Mouse (Mus musculus) liver, embryonic 12.5 days (tissue): ENCODE data around the gene Gse1. TPM values are rescaled to one million over a fixed set of nuclear protein-coding genes. Genes with fewer than 3 reads are reported as not detected.

Source experiments
- ATAC-seq: fragments of 200-750 bp; cut with Nextera tagmentation; 2 replicates; pipeline ENCODE4 v1.8.0; 2017; ENCODE audit warnings: moderate number of reproducible peaks, mild to moderate bottlenecking, moderate library complexity
- H3K27ac ChIP-seq: fragments of 300-500 bp; sonication (generic); 2 replicates; pipeline ENCODE4 v1.5.1; 2016; ENCODE audit warnings: mild to moderate bottlenecking
- H3K27me3 ChIP-seq: fragments of 300-500 bp; sonication (generic); replicated peaks from 2 replicates; pipeline ENCODE4 v1.6.1; 2016; ENCODE audit warnings: mild to moderate bottlenecking, moderate library complexity
- H3K36me3 ChIP-seq: fragments of 300-500 bp; sonication (generic); 2 replicates; pipeline ENCODE4 v1.6.1; 2016; ENCODE audit warnings: mild to moderate bottlenecking, moderate library complexity
- H3K4me1 ChIP-seq: fragments of 300-500 bp; sonication (generic); 2 replicates; pipeline ENCODE4 v1.6.1; 2016
- H3K4me2 ChIP-seq: fragments of 300-500 bp; sonication (generic); 2 replicates; pipeline ENCODE4 v1.6.1; 2016; ENCODE audit warnings: mild to moderate bottlenecking, moderate library complexity
- H3K4me3 ChIP-seq: fragments of 300-500 bp; sonication (generic); 2 replicates; pipeline ENCODE4 v1.5.1; 2016; ENCODE audit warnings: mild to moderate bottlenecking, moderate library complexity
- H3K9ac ChIP-seq: fragments of 300-500 bp; sonication (generic); 2 replicates; pipeline ENCODE4 v1.6.1; 2016; ENCODE audit warnings: mild to moderate bottlenecking, moderate library complexity
- H3K9me3 ChIP-seq: fragments of 300-500 bp; sonication (generic); replicated peaks from 2 replicates; pipeline ENCODE4 v1.6.1; 2016; ENCODE audit warnings: mild to moderate bottlenecking, moderate library complexity
- WGBS: fragments of 180-500 bp; shearing (Covaris S2); methylation state at CpG from one replicate; pipeline ENCODE4 v1.1.7; 2016; ENCODE audit not compliant: insufficient replicate concordance; 5-methylcytosine and 5-hydroxymethylcytosine counted together
- polyA plus RNA-seq: library from polyadenylated mRNA; unstranded; fragments of >200 nt; fragmentation: Nextera tagmentation; extraction: Ambion mirVana; gene quantifications from 2 replicates; pipeline ENCODE4 v1.2.1, GENCODE M21; 2016

Gse1 gene
- polyA plus RNA-seq, 1 experiment from 2014 or later, result 15.9 TPM

DNA sequence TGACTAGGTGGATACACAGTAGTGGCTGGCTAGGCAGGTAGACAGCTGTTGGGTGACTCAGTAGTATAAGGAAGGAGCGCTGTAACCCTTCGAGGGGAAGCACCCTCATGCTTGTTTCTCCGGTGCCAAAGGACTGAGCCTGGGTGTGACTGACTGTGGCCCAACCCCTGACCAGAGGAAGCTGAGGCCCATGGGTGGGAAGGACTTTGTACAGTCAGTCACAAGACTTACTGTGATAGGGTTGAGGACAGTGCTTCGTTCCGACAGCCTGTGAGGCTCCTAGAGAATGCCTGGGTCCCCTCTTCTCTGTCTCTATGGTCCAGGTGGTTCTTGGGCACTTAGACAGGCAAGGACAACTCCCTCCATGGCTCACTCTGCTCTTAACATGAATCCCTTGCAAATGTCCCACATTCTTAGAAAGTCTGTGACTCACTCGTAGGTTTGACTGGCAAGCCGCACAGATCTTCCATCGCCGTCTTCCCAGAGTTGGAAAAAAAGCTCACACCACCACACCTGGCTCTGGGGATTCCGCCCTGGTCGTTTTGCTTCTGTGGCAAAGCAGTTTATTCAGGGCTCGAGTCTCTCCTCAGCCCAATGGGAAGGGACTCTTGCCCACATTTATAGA is 177.9 kb downstream of the Gse1 start:
- Histone ChIP-seq H3K4me1 (peaks cover 93% of the 10 kb centered on the region), H3K9ac (peak overlapping the region; percentile 5; the same call in 1 of the 2 replicates), H3K4me2 (no peak overlapping the region), H3K4me3 (no peak overlapping the region), H3K36me3 (no peaks in the 10 kb centered on the region), H3K9me3 (no peaks in the 10 kb centered on the region), H3K27ac (no peak overlapping the region), H3K27me3 (peaks cover 27% of the 10 kb centered on the region)
- WGBS, result 63% methylated on average over 12 of the region's 12 CpGs
- ATAC-seq, result no peak

DNA sequence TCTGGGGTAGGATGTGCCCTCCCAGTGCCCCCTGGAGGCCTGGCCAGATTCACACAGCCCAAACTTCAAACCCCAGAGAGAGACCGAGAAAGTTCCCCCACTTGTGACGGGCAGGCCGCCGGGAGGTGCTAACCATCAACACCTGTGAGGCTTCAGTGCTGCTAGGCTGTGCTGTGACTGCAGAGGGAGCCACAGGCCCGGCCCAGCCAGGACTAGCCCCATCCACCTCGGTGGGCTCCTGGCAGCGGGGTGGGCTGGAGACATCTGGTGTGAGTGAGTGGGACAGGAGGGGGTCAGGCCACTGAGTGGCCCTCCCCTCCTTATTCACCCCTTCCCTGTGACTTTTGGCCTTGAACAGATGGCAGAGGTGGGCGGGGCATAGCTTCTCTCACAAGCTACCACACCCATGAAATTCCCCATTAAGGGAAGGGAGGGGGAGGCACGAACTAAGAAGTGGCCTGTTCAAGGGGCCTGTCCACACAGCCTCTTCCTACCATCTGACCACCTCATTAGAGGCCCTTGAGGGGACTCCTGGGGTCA is 179.5 kb downstream of the Gse1 start:
- peak; percentile 51 for ATAC-seq
- no peak overlapping the region for H3K9ac ChIP-seq
- peak overlapping the region; percentile 46 for H3K27ac ChIP-seq
- H3K4me2 ChIP-seq, result peak overlapping the region; percentile 38
- 11% methylated on average over 9 of the region's 9 CpGs for WGBS
- H3K4me1 ChIP-seq, result peaks cover 86% of the 10 kb centered on the region
- no peaks in the 10 kb centered on the region for H3K9me3 ChIP-seq
- H3K4me3 ChIP-seq, result no peak overlapping the region
- H3K27me3 ChIP-seq, result peaks cover 37% of the 10 kb centered on the region
- no peaks in the 10 kb centered on the region for H3K36me3 ChIP-seq

DNA sequence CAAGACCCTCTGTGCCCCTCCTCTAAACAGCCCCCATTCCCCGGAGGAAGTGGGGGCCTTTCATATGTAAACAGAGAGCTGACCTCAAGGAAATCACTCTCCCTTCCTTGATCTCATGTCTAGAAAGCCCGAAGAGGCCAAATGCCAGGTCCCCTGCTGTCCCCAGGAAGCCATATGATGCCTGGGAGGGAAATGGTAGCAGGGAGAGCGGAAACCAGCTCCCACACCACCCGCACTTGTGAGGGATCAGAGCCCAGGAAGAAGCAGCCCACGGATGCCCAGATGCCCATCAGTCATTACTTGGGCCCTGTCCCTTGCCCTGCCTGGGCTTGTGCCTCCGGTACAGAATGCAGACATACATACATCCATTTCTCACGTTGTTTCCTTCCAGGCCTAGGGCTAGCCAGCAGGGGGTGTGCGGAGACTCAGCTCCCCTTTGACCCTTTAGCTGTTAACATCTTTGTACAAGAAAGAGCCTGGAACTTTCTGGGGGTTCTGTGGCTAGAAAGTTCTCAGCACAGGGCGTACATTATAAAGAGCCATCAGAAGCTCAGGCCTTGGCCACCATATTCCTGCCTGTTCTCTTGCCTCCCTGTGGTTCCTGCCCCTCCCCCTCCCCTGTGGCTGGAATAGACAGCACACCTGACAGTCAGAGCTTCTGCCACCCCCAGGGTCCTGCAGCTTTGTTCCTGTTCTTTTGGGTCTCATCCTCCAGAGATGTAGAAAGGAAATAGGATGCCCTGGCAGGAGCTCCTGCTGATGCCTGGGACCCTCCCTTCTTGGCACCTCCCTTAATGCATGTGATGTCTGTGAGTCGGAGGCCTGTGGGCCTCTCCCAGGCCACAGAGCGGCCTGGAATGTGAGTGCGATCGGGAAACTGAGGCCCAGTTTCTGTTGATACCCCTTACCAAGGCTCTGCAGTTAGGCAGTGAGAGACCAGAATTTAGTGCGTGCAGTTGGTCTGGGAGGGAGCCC is 180.3 kb downstream of the Gse1 start:
- Histone ChIP-seq H3K4me1 (peaks cover 79% of the 10 kb centered on the region), H3K36me3 (no peaks in the 10 kb centered on the region), H3K27me3 (peaks cover 44% of the 10 kb centered on the region), H3K9ac (no peak overlapping the region), H3K27ac (peak overlapping the region; percentile 46), H3K4me2 (peak overlapping the region; percentile 38), H3K9me3 (no peaks in the 10 kb centered on the region), H3K4me3 (no peak overlapping the region)
- ATAC-seq, result no peak
- 51% methylated on average over 14 of the region's 14 CpGs for WGBS

DNA sequence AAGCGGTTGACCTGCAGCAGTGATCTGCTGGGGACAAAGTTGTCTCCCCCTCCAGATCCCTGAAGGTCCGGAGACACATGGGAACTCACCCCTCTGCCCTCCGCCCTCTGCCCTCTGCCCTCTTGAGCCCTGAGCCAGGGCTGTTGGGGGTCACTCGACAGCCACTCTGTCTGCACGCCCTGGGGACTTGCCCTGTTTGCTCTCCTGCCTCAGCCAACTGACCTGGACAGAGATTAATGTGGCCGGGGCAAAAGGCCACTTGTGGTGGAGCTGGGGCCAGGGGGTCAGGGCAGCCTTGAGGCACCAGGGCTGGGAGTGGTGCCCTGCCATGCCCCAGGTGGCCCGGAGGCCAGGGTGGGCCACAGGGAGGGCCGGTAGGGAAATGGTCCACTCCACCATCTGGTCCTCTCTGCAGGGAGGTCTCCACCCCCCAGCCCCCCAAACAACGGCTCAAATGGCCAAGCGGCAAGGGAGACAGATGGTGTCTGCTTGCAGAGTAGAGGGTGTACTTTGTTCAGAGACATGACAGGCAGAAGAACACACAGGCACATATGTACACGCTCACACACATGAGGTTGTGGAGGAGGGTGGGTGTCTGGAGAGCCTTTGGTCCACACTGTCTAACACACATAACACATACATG is 181.2 kb downstream of the Gse1 start:
- ATAC-seq, result peak; percentile 9; the same call in 1 of the 2 replicates
- H3K4me3 ChIP-seq, result no peak overlapping the region
- no peaks in the 10 kb centered on the region for H3K9me3 ChIP-seq
- peaks cover 69% of the 10 kb centered on the region for H3K4me1 ChIP-seq
- peak overlapping the region; percentile 4; the same call in 1 of the 2 replicates for H3K27ac ChIP-seq
- no peak overlapping the region for H3K4me2 ChIP-seq
- peaks cover 53% of the 10 kb centered on the region for H3K27me3 ChIP-seq
- H3K36me3 ChIP-seq, result no peaks in the 10 kb centered on the region
- H3K9ac ChIP-seq, result no peak overlapping the region
- 68% methylated on average over 11 of the region's 11 CpGs for WGBS

DNA sequence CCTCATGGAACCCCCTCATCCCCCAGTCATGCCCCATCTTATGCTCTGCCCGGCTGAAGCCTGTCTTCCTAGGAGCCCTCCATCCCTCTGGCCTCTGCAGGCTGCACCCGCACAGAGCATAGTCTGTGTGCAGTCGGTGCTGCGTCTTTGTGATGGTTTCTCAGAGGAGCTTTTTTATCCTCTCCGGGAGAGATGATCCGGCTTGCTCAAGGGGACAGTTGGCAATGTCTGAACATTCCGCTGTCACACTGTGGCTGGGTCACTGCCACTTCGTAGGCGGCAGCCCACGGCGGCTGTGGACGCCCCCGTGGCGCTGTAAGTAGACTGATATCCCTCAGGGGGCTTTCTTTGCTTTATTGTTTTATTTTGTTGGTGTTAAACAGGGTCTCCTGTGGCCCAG is 182.8 kb downstream of the Gse1 start:
- no peak for ATAC-seq

DNA sequence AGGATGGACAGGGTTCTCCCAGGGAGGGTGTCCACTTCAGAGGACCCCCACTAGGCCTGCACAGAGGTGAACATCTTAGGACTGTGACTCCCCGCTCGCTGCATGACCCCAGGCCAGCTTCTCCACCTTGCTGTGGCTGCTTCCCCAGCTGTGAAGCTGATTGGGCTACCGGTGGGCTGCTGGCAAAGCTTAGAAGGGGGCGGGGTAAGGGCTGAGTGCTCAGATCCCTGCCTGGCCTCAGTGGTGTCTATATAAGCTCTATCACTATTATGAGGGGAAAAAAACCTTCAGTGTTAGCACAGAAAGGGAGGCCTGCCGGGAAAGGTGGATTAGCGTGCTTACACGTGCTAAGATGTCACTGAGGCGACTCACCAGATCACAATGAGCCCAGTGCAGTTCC is 183.6 kb downstream of the Gse1 start:
- no peak overlapping the region for H3K9ac ChIP-seq
- H3K27ac ChIP-seq, result no peak overlapping the region
- no peaks in the 10 kb centered on the region for H3K36me3 ChIP-seq
- 69% methylated on average over 8 of the region's 8 CpGs for WGBS
- H3K4me1 ChIP-seq, result peaks cover 61% of the 10 kb centered on the region
- H3K9me3 ChIP-seq, result no peaks in the 10 kb centered on the region
- peaks cover 63% of the 10 kb centered on the region for H3K27me3 ChIP-seq
- no peak for ATAC-seq
- no peak overlapping the region for H3K4me2 ChIP-seq
- no peak overlapping the region for H3K4me3 ChIP-seq

More for the DNA sequence above, 182.8 kb downstream of the Gse1 start:
- 86% methylated on average over 14 of the region's 14 CpGs for WGBS
- Histone ChIP-seq H3K27me3 (peaks cover 58% of the 10 kb centered on the region), H3K4me2 (no peak overlapping the region), H3K36me3 (no peaks in the 10 kb centered on the region), H3K4me3 (no peak overlapping the region), H3K27ac (no peak overlapping the region), H3K9ac (no peak overlapping the region), H3K4me1 (peaks cover 61% of the 10 kb centered on the region), H3K9me3 (no peaks in the 10 kb centered on the region)

DNA sequence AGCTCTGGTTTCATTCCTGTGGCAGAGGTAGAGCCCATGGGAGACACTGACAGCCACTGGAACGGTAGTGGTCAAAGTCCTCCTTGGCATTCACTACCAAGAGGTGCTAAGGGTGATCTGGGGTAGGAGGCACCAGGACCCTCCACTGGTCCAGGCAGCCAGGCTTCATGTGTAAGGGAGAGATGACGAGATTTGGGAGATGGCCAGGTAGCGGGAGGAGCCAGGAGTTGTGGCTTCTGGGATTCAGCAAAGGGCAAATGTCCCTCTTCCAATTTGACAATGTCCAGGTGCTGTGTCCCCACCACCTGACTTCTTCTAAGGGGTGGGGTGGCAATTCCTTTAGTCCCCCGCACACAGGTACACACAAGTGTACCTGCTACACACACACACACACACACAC is 184.1 kb downstream of the Gse1 start:
- 77% methylated on average over 4 of the region's 4 CpGs for WGBS
- ATAC-seq, result no peak

DNA sequence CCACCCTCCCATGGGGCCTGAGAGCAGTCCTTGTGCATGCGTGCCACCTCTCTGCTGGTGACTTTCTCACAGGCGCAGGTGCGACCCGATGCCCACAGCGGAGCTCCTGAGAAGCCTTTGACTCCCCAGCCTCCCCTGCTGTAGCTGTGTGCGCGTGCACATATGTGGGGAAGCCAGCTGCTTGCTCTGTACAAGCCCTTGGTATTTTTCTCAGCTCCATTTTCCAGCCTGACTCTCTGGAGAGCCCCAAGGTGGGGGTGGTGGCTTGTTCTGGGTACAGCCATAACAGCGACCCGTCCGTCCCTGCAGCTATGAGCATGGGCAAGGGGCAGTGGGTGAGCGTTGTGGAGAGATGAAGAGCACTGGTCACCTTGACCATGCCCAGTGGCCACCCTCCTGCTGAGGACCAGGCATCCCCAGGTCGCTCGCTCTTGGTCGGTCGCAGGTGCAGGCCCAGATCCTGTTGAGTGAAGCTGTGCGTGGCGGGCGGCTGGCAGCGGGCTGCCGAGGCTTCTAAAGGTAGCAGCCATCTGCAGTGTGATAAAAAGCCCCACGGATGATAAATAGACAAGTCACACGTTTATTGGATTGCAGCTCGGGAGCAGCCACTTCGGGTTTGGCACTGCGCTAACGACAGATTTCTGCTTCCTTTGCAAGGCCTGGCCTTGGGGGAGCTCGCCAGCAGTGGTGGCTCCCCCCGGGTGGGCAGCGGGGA is 184.8 kb downstream of the Gse1 start:
- H3K9me3 ChIP-seq, result no peaks in the 10 kb centered on the region
- no peak overlapping the region for H3K4me3 ChIP-seq
- no peak overlapping the region for H3K27ac ChIP-seq
- H3K4me1 ChIP-seq, result peaks cover 61% of the 10 kb centered on the region
- no peaks in the 10 kb centered on the region for H3K36me3 ChIP-seq
- 66% methylated on average over 29 of the region's 29 CpGs for WGBS
- ATAC-seq, result no peak
- H3K4me2 ChIP-seq, result no peak overlapping the region
- H3K9ac ChIP-seq, result no peak overlapping the region
- peaks cover 63% of the 10 kb centered on the region for H3K27me3 ChIP-seq

More for the DNA sequence above, 184.1 kb downstream of the Gse1 start:
- Histone ChIP-seq H3K4me3 (no peak overlapping the region), H3K9ac (no peak overlapping the region), H3K4me2 (no peak overlapping the region), H3K36me3 (no peaks in the 10 kb centered on the region), H3K4me1 (peaks cover 61% of the 10 kb centered on the region), H3K27ac (no peak overlapping the region), H3K27me3 (peaks cover 60% of the 10 kb centered on the region), H3K9me3 (no peaks in the 10 kb centered on the region)

DNA sequence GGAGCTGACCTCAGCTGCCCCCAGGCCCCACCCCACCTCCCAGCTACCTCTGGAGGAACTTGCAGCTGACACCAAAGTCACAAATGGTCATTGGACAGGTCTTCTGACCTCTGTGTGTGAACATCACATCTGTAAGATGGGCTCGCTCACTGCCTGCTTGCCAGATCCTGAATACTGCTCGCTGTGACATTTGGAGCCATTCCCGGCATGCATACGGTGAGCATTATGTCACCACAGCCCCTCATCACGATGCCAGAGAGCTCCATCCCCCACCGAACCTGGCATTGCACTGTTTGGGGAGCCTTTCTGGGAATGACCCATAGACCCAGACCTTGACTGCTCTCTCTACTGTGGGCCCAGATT is 185.4 kb downstream of the Gse1 start:
- Histone ChIP-seq H3K9me3 (no peaks in the 10 kb centered on the region), H3K27ac (no peak overlapping the region), H3K9ac (no peak overlapping the region), H3K4me1 (peaks cover 61% of the 10 kb centered on the region), H3K27me3 (peaks cover 69% of the 10 kb centered on the region), H3K4me2 (no peak overlapping the region), H3K36me3 (no peaks in the 10 kb centered on the region), H3K4me3 (no peak overlapping the region)
- no peak for ATAC-seq
- 64% methylated on average over 6 of the region's 6 CpGs for WGBS

DNA sequence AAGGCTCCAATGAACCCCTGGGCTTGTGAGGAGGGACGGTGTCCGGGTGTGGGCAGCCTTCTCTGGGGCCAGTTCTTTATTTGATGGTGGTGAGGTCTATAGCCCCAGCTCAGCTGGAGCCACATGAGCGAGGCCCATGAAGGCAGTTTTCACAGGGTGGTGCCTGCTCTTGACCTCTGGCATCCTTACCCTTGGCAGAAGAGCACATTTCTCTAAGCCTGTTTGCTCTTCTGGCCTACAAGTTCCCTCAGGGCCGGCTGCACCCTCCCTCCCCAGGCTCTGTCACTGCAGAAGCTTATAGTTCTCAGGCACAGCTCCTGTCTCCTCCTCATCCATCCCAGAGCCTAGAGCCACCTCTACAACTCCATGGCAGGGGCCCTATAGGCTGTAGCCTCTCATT is 186.0 kb downstream of the Gse1 start:
- peaks cover 71% of the 10 kb centered on the region for H3K27me3 ChIP-seq
- no peak overlapping the region for H3K4me3 ChIP-seq
- no peak overlapping the region for H3K27ac ChIP-seq
- ATAC-seq, result no peak
- H3K36me3 ChIP-seq, result no peaks in the 10 kb centered on the region
- H3K9ac ChIP-seq, result no peak overlapping the region
- no peaks in the 10 kb centered on the region for H3K9me3 ChIP-seq
- H3K4me1 ChIP-seq, result peaks cover 57% of the 10 kb centered on the region
- 73% methylated on average over 4 of the region's 4 CpGs for WGBS
- H3K4me2 ChIP-seq, result no peak overlapping the region

DNA sequence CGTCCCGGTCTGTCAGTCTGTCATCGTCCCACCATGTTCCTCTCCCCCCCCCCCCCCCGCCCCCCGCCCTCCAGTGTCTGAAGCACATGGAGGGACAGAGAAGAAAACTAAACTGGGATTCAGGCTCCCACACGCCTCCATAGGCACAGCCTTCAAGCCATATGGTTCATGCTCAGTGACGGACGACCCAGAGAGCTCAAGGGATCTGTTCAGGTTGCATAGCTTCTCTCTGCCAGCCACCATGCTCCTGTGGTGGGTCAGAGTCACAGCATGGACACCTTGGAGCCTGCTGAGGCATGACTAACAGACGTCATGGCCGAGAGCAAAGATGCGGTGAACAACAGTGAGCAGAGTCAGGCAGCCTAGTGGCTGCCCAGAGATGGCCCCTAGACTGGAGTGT is 187.2 kb downstream of the Gse1 start:
- no peak overlapping the region for H3K4me2 ChIP-seq
- no peak overlapping the region for H3K9ac ChIP-seq
- no peak overlapping the region for H3K27ac ChIP-seq
- 74% methylated on average over 9 of the region's 11 CpGs for WGBS
- H3K27me3 ChIP-seq, result peaks cover 72% of the 10 kb centered on the region
- H3K9me3 ChIP-seq, result no peaks in the 10 kb centered on the region
- no peak for ATAC-seq
- no peaks in the 10 kb centered on the region for H3K36me3 ChIP-seq
- H3K4me1 ChIP-seq, result peaks cover 57% of the 10 kb centered on the region
- no peak overlapping the region for H3K4me3 ChIP-seq
